Mouse (Mus musculus): ENCODE measurements at regions not wholly inside any gene's neighbourhood (a gene's known extent, or its start where the extent isn't known, plus 50 kb on each side); places are given as distances from the start of the nearest gene placed in this dataset.

DNA sequence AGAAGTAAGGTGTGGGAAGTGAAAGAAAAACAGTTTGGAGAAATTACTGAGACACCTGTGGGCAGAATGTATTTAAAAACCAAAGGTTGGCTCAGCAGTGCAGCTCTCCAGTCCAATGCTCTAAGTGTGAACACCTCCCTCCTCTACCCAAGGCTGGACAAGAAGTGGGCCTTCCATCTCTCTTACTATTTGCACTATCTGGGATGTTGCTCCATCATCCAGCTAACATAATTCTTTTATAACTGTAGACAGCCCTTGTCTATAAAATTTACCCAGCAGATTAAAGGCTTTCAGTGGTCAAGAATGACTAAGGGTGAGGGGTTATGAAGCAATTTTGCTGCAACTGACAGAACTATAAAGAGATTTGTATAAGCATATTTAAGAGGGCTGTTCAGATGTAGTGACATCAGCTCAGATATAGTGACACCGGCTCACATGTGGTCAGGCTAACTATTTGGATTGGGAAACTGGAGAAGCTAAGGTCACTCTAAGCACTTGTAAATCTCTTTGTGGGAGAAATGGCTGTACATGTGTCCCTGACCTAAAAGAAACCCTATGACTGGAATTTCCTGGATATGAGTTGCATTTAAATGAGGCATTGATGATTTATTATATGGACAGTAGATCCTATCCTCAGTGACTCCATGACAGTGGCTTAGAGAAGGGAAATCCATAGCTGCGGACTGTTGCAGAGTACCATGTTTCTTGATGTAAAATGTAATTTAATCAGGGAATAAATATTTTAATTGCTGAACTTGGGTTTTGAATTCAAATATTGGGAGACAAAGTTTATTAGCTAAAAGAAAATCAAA, 73.4 kb upstream of the Pfn2 start:
- TF ChIP-seq CTCF (IDR thresholded peaks at IDR 0.05; ENCODE audit: low read depth, low read length) (no peak), POLR2A (IDR thresholded peaks at IDR 0.05; ENCODE audit: extremely low read depth, insufficient read depth, low read length) (no peak)

Data from liver, adult 2 months (tissue).